Mouse (Mus musculus) ES-CJ7 (cell line): Measurements from ENCODE around the gene Iqschfp.

ENCODE experiments used
- DNase-seq: peaks from one replicate; pipeline ENCODE4 v3.0.0; 2011; ENCODE audit warnings: low read depth, low spot score

Gene Iqschfp

GRCm38 (mm10) chr3:68203934-68204467 is 312.0 kb downstream of the Iqschfp start:
- DNase-seq: no peak

DNA sequence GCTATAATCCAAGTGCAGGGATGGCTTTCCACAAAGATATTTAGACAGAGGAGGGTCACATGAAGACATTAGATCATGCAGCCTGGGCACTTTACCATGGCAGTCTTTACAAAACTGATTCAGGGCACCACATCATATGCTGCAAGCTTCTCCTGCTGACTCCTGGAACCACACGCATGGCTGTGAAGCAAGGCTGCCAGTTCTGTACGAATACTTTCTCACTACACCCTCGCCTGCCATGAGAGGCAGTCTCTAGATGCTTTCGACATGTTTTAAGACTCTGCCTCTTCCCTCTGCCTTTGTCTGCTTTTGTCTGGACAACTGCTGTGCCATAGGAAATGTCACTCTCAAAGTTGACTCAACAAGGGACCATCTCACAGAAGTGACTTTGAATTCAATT is 318.4 kb downstream of the Iqschfp start:
- no peak for DNase-seq

DNA sequence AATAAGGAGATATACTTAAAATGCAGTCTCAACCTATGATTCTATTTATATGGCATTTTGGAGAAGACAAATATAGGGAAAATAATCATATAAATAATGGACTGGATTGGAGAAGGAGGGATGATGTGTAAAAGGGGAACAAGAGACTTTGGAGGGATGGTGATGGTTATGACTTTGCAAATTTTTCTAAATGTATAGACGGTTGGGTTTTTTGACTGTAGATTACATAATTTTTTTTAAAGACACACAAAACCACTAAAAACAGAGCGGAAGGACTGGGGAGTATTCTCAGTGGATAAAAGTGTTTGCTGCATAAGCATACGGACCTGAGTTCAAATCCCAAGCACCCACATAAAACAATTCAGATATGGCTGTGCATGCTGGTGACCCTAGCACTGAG is 329.4 kb downstream of the Iqschfp start:
- no peak for DNase-seq

DNA sequence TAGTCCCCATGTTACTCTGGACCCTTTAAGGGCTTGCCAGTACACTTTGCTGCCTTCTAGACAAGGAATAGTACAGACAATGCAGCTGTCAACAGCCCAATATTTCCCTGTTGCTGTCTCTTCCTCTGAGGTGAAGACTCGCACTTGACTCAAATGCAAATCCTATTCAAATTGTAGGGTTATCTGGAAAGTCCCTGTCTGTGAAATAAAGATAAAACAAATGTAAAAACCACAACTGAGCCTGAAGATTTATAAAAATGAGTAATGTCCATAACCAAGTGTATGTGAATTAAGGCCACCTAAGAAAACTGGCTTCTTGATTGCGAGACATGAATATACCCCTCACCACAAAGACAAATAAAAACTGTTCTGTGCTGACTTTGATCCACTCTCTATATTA is 347.9 kb downstream of the Iqschfp start:
- DNase-seq: no peak

GRCm38 (mm10) chr3:68243239-68243638 is 351.2 kb downstream of the Iqschfp start:
- peak; percentile 7 for DNase-seq

- peak; percentile 17 for DNase-seq
Measured at GRCm38 (mm10) chr3:68246154-68246553, 354.1 kb downstream of the Iqschfp start.

- no peak for DNase-seq
Measured at GRCm38 (mm10) chr3:68250589-68250988, 358.6 kb downstream of the Iqschfp start.

DNA sequence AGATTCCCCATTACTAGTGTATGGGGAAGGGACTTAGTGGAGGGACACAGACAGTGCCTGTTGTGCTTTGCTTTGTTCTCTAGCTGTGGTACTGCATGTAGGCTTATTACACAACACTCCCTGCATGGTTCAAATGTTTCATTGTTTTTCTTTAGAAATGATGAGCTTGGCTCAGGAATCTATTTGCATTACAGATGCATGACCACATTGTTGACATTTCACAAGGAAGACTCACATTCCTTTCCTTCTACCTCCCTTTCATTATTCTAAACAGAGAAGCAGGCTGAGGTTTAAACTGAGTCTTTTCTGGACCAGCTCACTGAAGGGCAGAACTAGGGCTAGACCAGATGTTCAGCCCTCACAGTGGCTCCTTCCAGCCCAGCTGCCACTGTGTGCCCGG is 360.3 kb downstream of the Iqschfp start:
- DNase-seq: peak; percentile 10

- no peak for DNase-seq
Measured at GRCm38 (mm10) chr3:68262304-68262703, 370.3 kb downstream of the Iqschfp start.

DNA sequence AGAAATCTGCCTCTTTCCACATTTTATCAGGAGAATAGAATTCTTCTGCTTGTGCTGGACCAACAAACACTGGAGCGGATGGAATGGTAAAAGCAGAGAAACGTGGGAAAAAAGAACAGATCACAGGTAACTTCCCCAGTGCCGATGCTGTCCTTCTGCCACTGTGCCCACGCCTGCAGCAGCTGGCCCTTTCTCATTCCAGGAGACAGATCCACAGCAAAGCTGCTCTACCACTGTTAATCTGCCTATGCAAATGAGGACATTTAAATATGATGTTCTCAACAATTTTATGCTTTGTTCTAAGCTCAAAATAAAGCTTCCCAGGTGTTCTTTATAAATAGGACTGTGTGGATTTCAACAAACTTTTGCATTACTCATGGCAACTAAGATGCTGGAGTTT is 375.9 kb downstream of the Iqschfp start:
- no peak for DNase-seq

GRCm38 (mm10) chr3:68269251-68269650 is 377.2 kb downstream of the Iqschfp start:
- no peak for DNase-seq

DNA sequence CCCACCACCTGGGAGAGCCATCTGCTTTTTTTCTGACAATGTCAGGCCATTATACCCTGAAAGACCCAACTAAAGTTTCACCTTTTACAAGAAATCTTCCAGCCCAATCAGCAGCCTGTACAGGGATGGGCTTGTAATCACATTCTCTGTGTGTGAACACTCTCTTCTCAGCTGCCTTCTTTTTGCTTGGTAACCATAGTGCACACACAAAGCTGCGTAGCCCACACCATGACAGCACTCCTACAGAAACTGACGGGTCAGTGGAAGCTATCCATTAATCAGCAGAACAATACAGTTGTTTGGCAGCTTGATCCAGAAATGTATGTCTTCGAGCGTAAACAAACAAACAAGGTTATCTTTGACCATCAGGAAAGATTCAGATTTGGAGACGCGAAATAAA is 378.2 kb downstream of the Iqschfp start:
- no peak for DNase-seq

GRCm38 (mm10) chr3:68271457-68271856 is 379.4 kb downstream of the Iqschfp start:
- no peak for DNase-seq

- no peak for DNase-seq
Measured at GRCm38 (mm10) chr3:68271881-68272280, 379.8 kb downstream of the Iqschfp start.

DNA sequence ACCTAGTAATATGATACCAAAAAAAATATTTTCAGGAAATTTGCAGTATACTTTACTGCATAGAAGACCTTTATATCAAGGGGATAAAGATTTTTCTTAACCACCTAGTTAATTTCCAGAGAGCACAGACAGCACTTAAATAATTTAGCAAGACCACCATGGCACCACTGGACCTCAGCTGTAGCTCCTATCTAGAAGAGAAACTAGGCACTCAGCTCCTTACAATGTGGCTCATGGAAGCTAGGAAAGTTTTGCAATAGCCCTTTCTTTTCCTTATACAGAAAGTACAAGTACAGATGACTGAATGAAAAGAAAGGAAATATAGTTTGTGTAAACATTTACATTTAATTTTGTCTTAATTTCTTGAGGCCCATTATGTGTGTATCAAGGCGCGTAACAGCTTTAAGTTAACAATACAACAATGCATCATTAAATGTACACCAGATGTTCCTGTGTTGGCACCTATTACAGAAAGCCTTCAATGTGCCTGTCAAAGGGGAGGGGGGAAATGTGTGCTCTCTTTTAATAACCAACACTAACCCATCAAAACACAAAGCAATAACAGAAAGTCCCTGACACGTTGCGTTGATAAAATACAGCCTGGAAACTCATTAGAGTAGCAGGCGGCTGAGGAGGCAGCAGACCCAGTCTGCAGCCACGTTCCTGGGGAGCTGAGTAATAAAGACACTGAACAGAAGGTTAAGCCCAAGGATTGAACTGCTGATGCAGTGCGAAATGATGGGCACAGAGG is 391.0 kb downstream of the Iqschfp start:
- no peak for DNase-seq

- no peak for DNase-seq
Measured at GRCm38 (mm10) chr3:68283595-68283991, 391.6 kb downstream of the Iqschfp start.

GRCm38 (mm10) chr3:68284500-68284899 is 392.5 kb downstream of the Iqschfp start:
- no peak for DNase-seq

DNA sequence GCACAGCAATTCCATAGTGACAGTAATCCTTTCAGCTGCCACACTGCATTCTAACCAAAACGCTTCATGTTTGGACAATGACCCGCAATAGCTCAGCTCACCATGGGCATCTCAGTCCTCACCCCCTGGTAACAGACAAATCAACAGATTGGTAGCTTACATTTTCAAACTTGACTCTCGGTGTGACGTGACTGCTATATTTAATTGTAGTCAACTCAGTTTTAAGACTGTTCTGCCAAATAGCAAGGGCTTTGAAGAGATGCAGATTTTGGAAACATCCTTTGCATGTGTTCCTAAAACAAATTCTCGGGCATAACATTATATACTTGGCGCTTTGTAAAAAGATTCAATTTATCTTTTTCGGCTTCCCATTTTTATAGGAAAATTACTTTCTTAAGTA is 404.7 kb downstream of the Iqschfp start:
- no peak for DNase-seq

DNA sequence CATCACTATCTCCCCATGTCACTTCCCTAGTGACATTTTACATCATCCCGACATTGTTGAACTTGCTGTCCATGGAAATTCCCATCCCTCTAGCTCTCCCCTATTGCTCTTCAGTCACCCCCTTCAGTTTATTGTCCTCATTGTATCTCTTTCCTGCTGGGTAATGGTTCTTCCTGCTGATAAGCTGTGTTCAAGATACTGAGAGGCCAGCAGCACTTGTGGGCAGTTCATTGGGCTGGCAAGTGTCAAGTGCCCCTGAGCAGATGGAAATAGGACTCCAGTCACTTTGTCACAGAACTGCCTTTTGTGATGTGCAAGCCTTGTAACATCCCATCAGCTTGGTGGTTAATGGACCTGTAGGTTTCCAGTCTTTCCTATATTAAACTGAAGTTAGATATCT is 413.6 kb downstream of the Iqschfp start:
- no peak for DNase-seq

- peak; percentile 72 for DNase-seq
Measured at GRCm38 (mm10) chr3:68306726-68307125, 414.7 kb downstream of the Iqschfp start.

DNA sequence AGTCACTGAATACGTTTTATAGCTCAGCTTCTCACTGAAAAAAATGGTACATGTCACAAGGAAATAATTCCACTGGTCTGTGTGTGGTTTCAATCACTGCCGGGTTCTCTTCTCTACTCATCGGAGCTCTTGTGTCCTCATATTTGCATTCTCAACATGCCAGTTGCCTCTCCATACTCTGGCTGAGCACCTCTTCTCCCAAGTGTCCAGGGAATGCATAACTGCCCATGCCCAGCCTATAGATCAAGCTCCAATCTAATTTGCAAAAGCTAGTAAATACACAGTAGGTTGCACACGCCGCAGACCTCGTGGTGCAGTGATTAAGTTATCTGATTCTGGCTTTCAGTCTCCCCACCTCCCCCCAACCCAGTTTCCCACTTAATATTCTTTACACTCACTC is 433.5 kb downstream of the Iqschfp start:
- DNase-seq: no peak

DNA sequence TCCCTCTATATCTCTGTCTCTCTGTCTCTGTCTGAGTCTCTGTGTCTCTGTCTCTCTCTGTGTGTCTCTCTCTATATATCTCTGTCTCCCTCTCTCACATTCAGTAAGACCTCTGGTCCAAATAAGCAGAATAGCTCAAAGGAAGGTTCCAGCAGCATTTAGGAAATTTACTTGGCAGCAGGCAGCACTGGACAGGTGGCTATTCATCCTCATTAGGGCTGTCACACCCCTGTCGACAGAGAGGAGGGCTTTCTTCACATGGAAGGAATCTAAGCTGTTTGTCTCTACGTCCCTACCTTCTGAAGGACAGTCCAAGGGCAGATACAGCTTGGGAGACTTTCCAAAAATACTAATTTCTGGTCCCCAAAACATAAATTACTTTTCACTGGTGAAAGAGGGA is 440.5 kb downstream of the Iqschfp start:
- no peak for DNase-seq

- DNase-seq: no peak
Measured at GRCm38 (mm10) chr3:68335501-68335900, 443.5 kb downstream of the Iqschfp start.

DNA sequence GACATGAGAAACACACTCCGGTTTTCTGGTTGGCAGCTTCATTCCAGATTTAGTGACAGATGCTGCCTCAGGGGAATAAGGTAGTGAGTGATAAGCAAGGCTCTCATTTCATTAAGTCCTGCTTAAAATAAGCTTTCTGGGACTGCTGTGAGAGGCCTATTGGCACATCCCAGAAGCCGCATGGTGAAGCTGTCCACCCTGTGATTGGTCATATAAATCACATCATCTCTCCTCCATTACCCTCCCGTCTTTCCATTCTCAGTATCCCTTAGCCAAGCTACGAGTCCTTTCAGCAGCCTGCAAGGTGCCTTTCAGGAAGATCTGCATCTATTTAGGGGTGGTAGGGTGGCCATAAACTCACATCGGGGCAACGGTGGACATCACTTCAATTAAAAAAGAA is 458.6 kb downstream of the Iqschfp start:
- DNase-seq: no peak
